Mouse (Mus musculus): ENCODE measurements at regions not wholly inside any gene's neighbourhood (a gene's known extent, or its start where the extent isn't known, plus 50 kb on each side); places are given as distances from the start of the nearest gene placed in this dataset.
"Not testable (repeated sequence)": the region's sequence is repeated elsewhere in the genome, so short reads cannot be mapped to it uniquely, and the experiment has no call there.

GRCm38 (mm10) chr6:102005627-102006026 lies 567.3 kb downstream of the Cntn3 start:
- DNase-seq (ENCODE audit: low read depth) = no peak

- no peak for DNase-seq (ENCODE audit: low read depth)
Measured at GRCm38 (mm10) chr6:101998181-101998580, 574.7 kb downstream of the Cntn3 start.

- no peak for DNase-seq (ENCODE audit: low read depth)
Measured at GRCm38 (mm10) chr6:101997629-101998028, 575.3 kb downstream of the Cntn3 start.

GRCm38 (mm10) chr6:101992815-101993214 lies 580.1 kb downstream of the Cntn3 start:
- DNase-seq (ENCODE audit: low read depth) = no peak

- DNase-seq (ENCODE audit: low read depth) = no peak
Measured at GRCm38 (mm10) chr6:101981656-101982055, 591.2 kb downstream of the Cntn3 start.

GRCm38 (mm10) chr6:101979213-101979612 lies 593.7 kb downstream of the Cntn3 start:
- DNase-seq (ENCODE audit: low read depth) = no peak

- no peak for DNase-seq (ENCODE audit: low read depth)
Measured at GRCm38 (mm10) chr6:101964941-101965340, 587.2 kb upstream of the Pdzrn3 start.

- not testable (repeated sequence) for DNase-seq (ENCODE audit: low read depth)
Measured at GRCm38 (mm10) chr6:101961476-101961875, 583.8 kb upstream of the Pdzrn3 start.

GRCm38 (mm10) chr6:101949681-101950080 lies 572.0 kb upstream of the Pdzrn3 start:
- DNase-seq (ENCODE audit: low read depth) = no peak

- no peak for DNase-seq (ENCODE audit: low read depth)
Measured at GRCm38 (mm10) chr6:101948950-101949349, 571.3 kb upstream of the Pdzrn3 start.

GRCm38 (mm10) chr6:101940266-101940866 lies 562.7 kb upstream of the Pdzrn3 start:
- no peak for DNase-seq (ENCODE audit: low read depth)

GRCm38 (mm10) chr6:101938393-101938985 lies 560.8 kb upstream of the Pdzrn3 start:
- no peak for DNase-seq (ENCODE audit: low read depth)

GRCm38 (mm10) chr6:101937467-101938392 lies 560.0 kb upstream of the Pdzrn3 start:
- no peak for DNase-seq (ENCODE audit: low read depth)

- DNase-seq (ENCODE audit: low read depth) = no peak
Measured at GRCm38 (mm10) chr6:101931768-101932167, 554.1 kb upstream of the Pdzrn3 start.

- DNase-seq (ENCODE audit: low read depth) = no peak
Measured at GRCm38 (mm10) chr6:101921686-101922085, 544.0 kb upstream of the Pdzrn3 start.

GRCm38 (mm10) chr6:101921186-101921585 lies 543.5 kb upstream of the Pdzrn3 start:
- DNase-seq (ENCODE audit: low read depth) = no peak

- DNase-seq (ENCODE audit: low read depth) = no peak
Measured at GRCm38 (mm10) chr6:101918914-101919313, 541.2 kb upstream of the Pdzrn3 start.

- DNase-seq (ENCODE audit: low read depth) = no peak
Measured at GRCm38 (mm10) chr6:101905029-101905342, 527.3 kb upstream of the Pdzrn3 start.

GRCm38 (mm10) chr6:101904234-101905028 lies 526.7 kb upstream of the Pdzrn3 start:
- DNase-seq (ENCODE audit: low read depth) = no peak

- DNase-seq (ENCODE audit: low read depth) = no peak
Measured at GRCm38 (mm10) chr6:101902276-101902675, 524.6 kb upstream of the Pdzrn3 start.

- DNase-seq (ENCODE audit: low read depth) = no peak
Measured at GRCm38 (mm10) chr6:101898544-101898943, 520.8 kb upstream of the Pdzrn3 start.

GRCm38 (mm10) chr6:101890655-101891054 lies 513.0 kb upstream of the Pdzrn3 start:
- no peak for DNase-seq (ENCODE audit: low read depth)

All from fibroblast of lung, adult 2 months (primary cell).